Mouse (Mus musculus): ENCODE measurements around the gene Fip1l1.

GRCm38 (mm10) chr5:74545606-74546005 lies 10.4 kb downstream of the Fip1l1 start:
- TF ChIP-seq CTCF (IDR thresholded peaks at IDR 0.05; ENCODE audit: control insufficient read depth, insufficient read depth, low read length), result no peak
- no peak for TF ChIP-seq POLR2A (IDR thresholded peaks at IDR 0.05; ENCODE audit: borderline replicate concordance, control insufficient read depth, low read depth, low read length)

All from bone marrow, adult 2 months (tissue).